Mouse (Mus musculus): ENCODE measurements at regions not wholly inside any gene's neighbourhood (a gene's known extent, or its start where the extent isn't known, plus 50 kb on each side); places are given as distances from the start of the nearest gene placed in this dataset.
A peak's percentile ranks its signal among the peaks of the same experiment; 100 is the strongest.
"Not testable (repeated sequence)": the region's sequence is repeated elsewhere in the genome, so short reads cannot be mapped to it uniquely, and the experiment has no call there.

DNA sequence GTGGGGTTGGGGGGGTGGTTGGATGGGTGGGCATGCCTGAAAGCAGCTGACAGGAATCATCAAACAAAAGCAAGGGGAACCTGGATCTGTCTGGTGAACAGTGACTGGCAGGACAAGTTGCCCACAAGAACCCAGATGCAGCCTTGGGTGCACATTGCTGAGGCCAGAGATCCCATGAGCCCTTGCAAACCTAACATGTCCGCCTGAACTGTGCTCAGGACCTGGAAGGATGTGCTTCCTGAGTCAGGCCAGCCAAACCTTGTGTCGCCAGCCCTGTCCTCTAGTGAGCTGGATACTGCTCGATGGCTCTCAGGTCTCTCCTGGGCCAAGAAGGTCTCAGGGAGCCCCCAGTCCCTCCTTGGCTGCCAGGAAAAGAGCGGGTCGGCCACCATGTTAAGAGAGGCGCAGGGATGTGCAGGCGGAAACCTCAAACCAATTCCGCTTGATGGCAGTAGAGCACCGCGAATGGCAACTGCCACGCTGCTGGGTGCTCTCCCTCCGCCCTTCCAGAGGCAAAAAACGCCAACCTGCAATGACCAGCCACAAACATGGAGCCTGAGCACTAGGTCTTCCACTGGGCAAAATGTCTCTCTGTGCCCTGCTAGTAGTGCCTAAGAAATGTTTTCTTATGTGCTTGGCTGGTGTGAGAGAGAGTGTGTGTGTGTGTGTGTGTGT, 140.2 kb downstream of the Pls3 start:
- not testable (repeated sequence) for H3K27ac ChIP-seq; ATAC-seq (ENCODE audit: low FRiP score, low read depth); H3K9ac ChIP-seq; H3K4me3 ChIP-seq; H3K4me1 ChIP-seq; H3K27me3 ChIP-seq; H3K4me2 ChIP-seq (replicated peaks); H3K9me3 ChIP-seq; H3K36me3 ChIP-seq
- WGBS: 82% methylated on average over 10 of the region's 13 CpGs

DNA sequence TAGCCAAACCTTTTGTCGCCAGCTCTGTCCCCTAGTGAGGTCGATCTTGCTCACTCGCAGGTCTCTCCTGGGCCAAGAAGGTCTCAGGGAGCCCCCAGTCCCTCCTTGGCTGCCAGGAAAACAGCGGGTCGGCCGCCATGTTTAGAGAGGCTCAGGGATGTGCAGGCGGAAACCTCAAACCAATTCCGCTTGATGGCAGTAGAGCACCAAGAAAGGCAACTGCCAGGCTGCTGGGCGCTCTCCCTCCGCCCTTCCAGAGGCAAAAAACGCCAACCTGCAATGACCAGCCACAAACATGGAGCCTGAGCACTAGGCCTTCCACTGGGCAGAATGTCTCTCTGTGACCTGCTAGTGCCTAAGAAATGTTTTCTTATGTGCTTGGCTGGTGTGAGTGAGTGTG, 141.3 kb downstream of the Pls3 start:
- not testable (repeated sequence) for H3K4me3 ChIP-seq; H3K36me3 ChIP-seq; ATAC-seq (ENCODE audit: low FRiP score, low read depth); H3K9ac ChIP-seq; H3K27me3 ChIP-seq; H3K9me3 ChIP-seq; H3K27ac ChIP-seq; H3K4me1 ChIP-seq; H3K4me2 ChIP-seq (replicated peaks)
- 72% methylated on average over 11 of the region's 11 CpGs for WGBS

DNA sequence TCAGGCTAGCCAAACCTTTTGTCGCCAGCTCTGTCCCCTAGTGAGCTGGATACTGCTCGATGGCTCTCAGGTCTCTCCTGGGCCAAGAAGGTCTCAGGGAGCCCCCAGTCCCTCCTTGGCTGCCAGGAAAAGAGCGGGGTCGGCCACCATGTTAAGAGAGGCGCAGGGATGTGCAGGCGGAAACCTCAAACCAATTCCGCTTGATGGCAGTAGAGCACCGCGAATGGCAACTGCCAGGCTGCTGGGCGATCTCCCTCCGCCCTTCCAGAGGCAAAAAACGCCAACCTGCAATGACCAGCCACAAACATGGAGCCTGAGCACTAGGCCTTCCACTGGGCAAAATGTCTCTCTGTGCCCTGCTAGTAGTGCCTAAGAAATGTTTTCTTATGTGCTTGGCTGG, 145.2 kb downstream of the Pls3 start:
- H3K4me3 ChIP-seq; H3K4me1 ChIP-seq; H3K27me3 ChIP-seq; H3K36me3 ChIP-seq; H3K27ac ChIP-seq; ATAC-seq (ENCODE audit: low FRiP score, low read depth); H3K9me3 ChIP-seq; H3K4me2 ChIP-seq (replicated peaks); H3K9ac ChIP-seq: not testable (repeated sequence)
- WGBS: 76% methylated on average over 11 of the region's 12 CpGs

DNA sequence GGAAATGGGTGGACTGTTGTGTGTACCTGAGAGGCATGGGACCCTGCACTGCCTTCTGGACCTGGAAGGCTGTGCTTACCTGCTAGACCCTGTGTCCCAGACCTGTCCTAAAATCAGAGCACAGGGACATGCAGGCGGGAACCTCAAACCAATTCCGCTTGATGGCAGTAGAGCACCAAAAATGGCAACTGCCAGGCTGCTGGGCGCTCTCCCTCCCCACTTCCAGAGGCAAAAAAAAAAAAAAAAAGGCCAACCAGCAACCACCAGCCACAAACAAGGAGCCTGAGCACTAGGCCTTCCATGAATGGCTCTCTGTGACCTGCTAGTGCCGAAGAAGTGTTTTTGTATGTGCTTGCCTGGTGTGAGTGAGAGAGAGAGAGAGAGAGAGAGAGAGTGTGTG, 146.5 kb downstream of the Pls3 start:
- no peak for ATAC-seq (ENCODE audit: low FRiP score, low read depth)
- WGBS: 64% methylated on average over 4 of the region's 4 CpGs
- no peaks in the 10 kb centered on the region for H3K4me1 ChIP-seq
- H3K27me3 ChIP-seq: no peaks in the 10 kb centered on the region
- H3K4me2 ChIP-seq (replicated peaks): no peak overlapping the region
- no peak overlapping the region for H3K9ac ChIP-seq
- H3K4me3 ChIP-seq: no peak overlapping the region
- H3K9me3 ChIP-seq: no peaks in the 10 kb centered on the region
- H3K36me3 ChIP-seq: peaks cover 10% of the 10 kb centered on the region; the same call in 1 of the 2 replicates
- H3K27ac ChIP-seq: no peak overlapping the region

DNA sequence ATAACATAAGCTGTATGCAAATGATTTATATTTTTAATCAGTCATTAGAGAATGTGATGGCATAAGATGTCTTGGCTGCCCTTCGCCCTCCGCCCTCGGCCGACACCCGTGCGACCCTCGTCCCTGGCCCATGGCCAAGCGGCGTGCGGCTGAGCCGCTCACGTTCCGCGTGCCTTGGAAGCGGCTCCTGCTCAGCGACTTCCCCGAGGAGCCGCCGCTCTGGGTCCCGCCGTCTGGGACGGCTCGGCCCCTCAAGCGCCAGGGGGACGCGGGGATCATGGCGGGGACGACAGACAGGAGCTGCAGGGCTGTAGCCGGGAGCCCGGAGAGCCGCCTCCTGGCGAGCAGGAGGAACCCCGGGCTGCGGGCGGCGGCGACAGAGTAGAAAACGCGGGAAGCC, 145.5 kb upstream of the Rab39b start:
- H3K4me2 ChIP-seq (replicated peaks); H3K9ac ChIP-seq; H3K27ac ChIP-seq; H3K4me1 ChIP-seq; ATAC-seq (ENCODE audit: low FRiP score, low read depth); H3K27me3 ChIP-seq; H3K9me3 ChIP-seq; H3K4me3 ChIP-seq; H3K36me3 ChIP-seq: not testable (repeated sequence)
- WGBS: 78% methylated on average over 27 of the region's 39 CpGs

DNA sequence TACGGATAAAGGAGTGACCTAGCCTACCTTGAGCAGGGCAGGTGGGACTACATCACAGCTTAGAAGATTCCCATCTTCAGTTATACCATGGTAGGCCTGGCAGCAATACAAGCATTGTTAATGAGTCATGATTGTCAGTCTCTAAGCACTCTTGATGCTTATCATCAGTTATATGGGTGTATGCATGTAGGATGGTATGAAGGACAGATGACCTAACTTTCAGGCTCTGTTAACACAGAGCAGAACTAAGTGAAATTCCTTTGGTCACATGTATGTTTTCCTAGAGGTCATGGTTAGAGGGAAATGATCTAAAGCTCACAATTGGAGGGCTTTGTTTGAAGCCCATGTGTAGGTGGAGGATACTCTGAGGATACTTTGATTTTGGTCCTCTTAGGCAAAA, 121.9 kb upstream of the Rab39b start:
- H3K9ac ChIP-seq: no peak overlapping the region
- H3K36me3 ChIP-seq: no peaks in the 10 kb centered on the region
- no peaks in the 10 kb centered on the region for H3K9me3 ChIP-seq
- no peak for ATAC-seq (ENCODE audit: low FRiP score, low read depth)
- H3K4me3 ChIP-seq: no peak overlapping the region
- H3K27me3 ChIP-seq: no peaks in the 10 kb centered on the region
- H3K27ac ChIP-seq: no peak overlapping the region
- 26% methylated on average over 1 of the region's 1 CpGs for WGBS
- H3K4me1 ChIP-seq: no peaks in the 10 kb centered on the region
- no peak overlapping the region for H3K4me2 ChIP-seq (replicated peaks)

DNA sequence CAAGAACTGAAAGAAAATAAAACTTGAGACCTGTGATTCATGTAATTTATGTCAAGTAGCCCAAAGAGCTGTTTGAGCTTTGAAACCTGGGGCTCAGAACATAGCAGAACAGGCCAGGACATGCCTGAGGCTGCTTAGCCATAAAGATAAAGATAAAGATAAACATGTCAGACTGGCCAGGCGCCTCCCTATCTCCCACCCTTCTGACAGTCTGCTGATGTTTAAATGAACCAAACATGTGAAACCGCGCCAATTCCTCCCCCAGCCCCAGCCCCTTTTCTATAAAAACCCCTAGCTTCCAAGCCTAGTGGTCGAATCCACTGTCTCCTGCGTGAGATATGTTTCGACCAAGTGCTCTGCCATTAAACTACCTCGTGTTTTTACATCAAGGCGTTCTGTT, 97.2 kb upstream of the Rab39b start:
- not testable (repeated sequence) for H3K27me3 ChIP-seq; H3K4me2 ChIP-seq (replicated peaks); H3K4me3 ChIP-seq; H3K4me1 ChIP-seq; H3K9ac ChIP-seq; H3K27ac ChIP-seq; ATAC-seq (ENCODE audit: low FRiP score, low read depth); H3K36me3 ChIP-seq; H3K9me3 ChIP-seq
- WGBS: 93% methylated on average over 8 of the region's 8 CpGs

DNA sequence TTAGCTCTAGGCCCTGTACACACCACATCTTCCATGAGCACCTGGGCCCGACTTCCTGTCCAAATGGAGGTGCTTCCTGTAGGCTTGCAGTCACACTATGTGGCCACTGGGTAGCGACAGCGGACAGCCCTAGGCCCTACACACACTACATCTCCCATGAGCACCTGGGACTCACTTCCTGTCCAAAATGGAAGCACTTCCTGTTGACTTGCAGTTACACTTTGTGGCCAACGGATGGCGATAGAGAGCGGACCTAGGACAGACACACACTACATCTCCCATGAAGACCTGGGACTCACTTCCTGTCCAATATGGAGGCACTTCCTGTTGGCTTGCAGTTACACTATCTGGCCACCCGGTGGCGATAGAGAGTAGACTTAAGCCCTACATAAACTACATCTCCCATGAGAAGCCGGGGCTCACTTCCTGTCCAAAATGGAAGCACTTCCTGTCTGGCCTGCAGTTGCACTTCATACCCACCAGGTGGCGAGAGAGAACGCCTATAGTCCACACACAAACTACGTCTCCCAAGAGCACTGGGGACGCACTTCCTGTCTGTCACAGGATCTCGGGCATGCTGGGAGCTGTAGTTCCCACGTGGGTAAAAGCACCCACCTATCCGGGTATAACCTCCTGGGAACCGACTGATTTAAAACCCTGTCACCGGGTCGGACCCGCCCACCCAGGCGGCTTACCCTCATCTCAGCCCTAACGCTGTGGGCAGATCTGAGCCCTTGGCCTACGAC, 96.1 kb upstream of the Rab39b start:
- H3K27me3 ChIP-seq: no peaks in the 10 kb centered on the region
- WGBS: 7% methylated on average over 23 of the region's 23 CpGs
- no peaks in the 10 kb centered on the region for H3K4me1 ChIP-seq
- H3K9ac ChIP-seq: no peak overlapping the region
- no peaks in the 10 kb centered on the region for H3K36me3 ChIP-seq
- ATAC-seq (ENCODE audit: low FRiP score, low read depth): peak; percentile 98
- H3K9me3 ChIP-seq: no peaks in the 10 kb centered on the region
- peak overlapping the region; percentile 47 for H3K4me2 ChIP-seq (replicated peaks)
- H3K4me3 ChIP-seq: peak overlapping the region; percentile 36
- no peak overlapping the region for H3K27ac ChIP-seq

DNA sequence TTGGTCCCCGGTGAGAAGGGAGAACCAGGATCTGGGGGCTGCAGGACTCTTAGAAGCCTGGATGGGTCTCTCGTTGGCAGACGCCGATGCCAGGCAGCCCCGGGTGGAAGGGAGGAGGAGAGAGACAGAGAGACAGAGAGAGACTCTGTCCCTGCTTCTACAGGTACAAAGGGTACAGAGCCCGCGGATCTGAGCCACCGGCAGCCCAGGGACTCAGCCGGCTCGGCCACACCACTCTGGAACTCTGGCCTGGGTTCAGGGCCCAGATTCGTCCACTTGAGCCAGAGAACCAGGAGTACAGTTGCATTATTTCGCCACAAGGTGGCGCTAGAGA, 95.5 kb upstream of the Rab39b start:
- WGBS: 53% methylated on average over 13 of the region's 13 CpGs
- H3K4me2 ChIP-seq (replicated peaks): peak overlapping the region; percentile 47
- H3K27me3 ChIP-seq: no peaks in the 10 kb centered on the region
- H3K4me1 ChIP-seq: no peaks in the 10 kb centered on the region
- ATAC-seq (ENCODE audit: low FRiP score, low read depth): no peak; the same call in 1 of the 2 replicates
- no peaks in the 10 kb centered on the region for H3K36me3 ChIP-seq
- no peak overlapping the region for H3K27ac ChIP-seq
- H3K9ac ChIP-seq: peak overlapping the region; percentile 57
- H3K9me3 ChIP-seq: no peaks in the 10 kb centered on the region
- H3K4me3 ChIP-seq: peak overlapping the region; percentile 27

DNA sequence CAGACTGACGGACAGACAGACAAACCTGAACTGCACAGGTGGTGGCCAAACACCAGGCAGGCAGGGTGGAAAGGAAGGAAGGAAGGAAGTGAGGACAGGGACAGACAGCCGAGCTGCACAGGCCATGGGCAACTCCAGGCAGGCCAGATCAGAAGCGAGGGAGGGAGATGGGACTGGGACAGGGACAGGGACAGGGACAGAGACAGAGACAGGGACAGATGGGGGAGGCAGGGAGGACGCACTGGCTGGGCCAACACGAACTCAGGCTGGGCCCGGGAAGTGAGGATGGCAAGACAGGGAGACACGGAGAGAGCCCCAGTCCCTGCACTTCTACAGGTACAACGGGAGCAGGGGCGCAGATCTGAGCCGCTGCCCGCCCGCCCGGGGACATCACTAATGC, 94.9 kb upstream of the Rab39b start:
- Histone ChIP-seq H3K4me3 (peak overlapping the region; percentile 27), H3K4me2 (replicated peaks) (peak overlapping the region; percentile 47), H3K27me3 (no peaks in the 10 kb centered on the region), H3K36me3 (no peaks in the 10 kb centered on the region), H3K9me3 (no peaks in the 10 kb centered on the region), H3K9ac (peak overlapping the region; percentile 57; the same call in 1 of the 2 replicates), H3K4me1 (no peaks in the 10 kb centered on the region), H3K27ac (no peak overlapping the region)
- ATAC-seq (ENCODE audit: low FRiP score, low read depth): no peak
- 87% methylated on average over 13 of the region's 13 CpGs for WGBS

DNA sequence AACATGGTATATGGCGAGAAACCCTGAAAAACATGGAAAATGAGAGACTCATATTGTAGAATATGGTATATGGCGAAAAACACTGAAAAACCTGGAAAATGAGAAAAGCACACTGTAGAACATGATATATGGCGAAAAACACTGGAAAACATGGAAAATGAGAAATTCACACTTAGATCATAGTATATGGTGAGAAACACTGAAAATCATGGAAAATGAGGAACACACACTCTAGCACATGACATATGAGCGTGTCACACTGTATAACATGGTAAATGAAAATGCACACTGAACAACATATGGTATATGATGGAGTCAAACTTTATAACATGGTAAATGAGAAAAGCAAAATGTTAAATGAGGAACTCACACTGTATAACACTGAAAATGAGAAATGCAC, 89.6 kb upstream of the Rab39b start:
- WGBS: 95% methylated on average over 4 of the region's 4 CpGs
- Histone ChIP-seq H3K9ac (no peak overlapping the region), H3K36me3 (no peaks in the 10 kb centered on the region), H3K4me1 (no peaks in the 10 kb centered on the region), H3K4me3 (no peak overlapping the region), H3K9me3 (no peaks in the 10 kb centered on the region; the same call in 1 of the 2 replicates), H3K27ac (no peak overlapping the region), H3K27me3 (no peaks in the 10 kb centered on the region), H3K4me2 (replicated peaks) (no peak overlapping the region)
- ATAC-seq (ENCODE audit: low FRiP score, low read depth): no peak

DNA sequence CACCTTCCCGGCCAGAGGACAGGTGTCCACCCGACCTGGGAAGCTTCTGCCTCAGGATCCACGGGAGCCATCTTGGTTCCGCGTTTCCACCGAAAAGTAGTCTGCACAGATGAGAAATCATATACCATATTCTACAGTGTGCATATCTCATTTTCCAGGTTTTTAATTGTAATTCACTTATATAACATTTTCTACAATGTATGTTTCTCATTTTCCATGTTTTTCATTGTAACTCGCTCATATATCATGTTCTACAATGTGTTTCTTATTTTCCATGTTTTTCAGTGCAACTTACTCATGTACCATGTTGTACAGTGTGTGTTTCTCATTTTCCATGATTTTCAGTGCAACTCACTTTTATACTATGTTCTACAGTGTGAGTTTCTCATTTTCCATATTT, 65.4 kb upstream of the Rab39b start:
- H3K27ac ChIP-seq: no peak overlapping the region
- no peaks in the 10 kb centered on the region for H3K9me3 ChIP-seq
- WGBS: 88% methylated on average over 7 of the region's 7 CpGs
- H3K36me3 ChIP-seq: no peaks in the 10 kb centered on the region
- no peaks in the 10 kb centered on the region for H3K4me1 ChIP-seq
- H3K9ac ChIP-seq: no peak overlapping the region
- no peak overlapping the region for H3K4me2 ChIP-seq (replicated peaks)
- ATAC-seq (ENCODE audit: low FRiP score, low read depth): no peak
- H3K27me3 ChIP-seq: no peaks in the 10 kb centered on the region
- H3K4me3 ChIP-seq: no peak overlapping the region

Measured in limb, embryonic 13.5 days (tissue).